Mouse (Mus musculus): ENCODE data around the gene Scnn1g.

DNA sequence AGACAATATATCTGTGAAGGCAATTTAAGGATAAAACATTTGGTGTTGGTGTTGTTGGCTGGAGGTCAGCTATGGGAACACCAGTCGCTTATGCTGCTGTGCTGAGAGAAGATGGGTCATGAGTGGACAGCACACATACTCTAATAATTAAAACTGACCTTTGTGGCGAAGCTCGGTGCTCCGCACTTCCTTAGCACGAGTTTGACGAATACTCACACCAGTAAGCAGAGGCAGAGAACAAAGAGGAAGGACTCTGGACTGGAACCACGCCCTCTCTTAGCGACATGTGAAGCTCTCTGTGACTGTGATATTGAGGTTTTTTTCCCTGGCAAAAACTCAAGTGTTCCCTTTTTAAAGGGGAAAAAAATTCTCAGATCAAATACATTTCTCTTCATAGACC lies 20.5 kb downstream of the Scnn1g start:
- TF ChIP-seq USF1 (IDR thresholded peaks at IDR 0.05; ENCODE audit: low read depth), result no peak
- TF ChIP-seq MYOD1 (IDR thresholded peaks at IDR 0.05; ENCODE audit: control insufficient read depth in 1 of 3, insufficient read length in 2 of 3, low read depth in 2 of 3), result no peak
- TF ChIP-seq POLR2A (IDR thresholded peaks at IDR 0.05; ENCODE audit: insufficient read length, low read depth), result no peak
